Mouse (Mus musculus) lung, postnatal 0 days (tissue): ENCODE measurements around the gene Lcn5.

Source experiments
- CTCF ChIP-seq: IDR thresholded peaks from 2 replicates; pipeline ENCODE4 v1.5.1; 2016; ENCODE audit warnings: antibody characterized with exemption, mild to moderate bottlenecking
- EP300 ChIP-seq: IDR thresholded peaks from 2 replicates; pipeline ENCODE4 v1.6.1; 2016; ENCODE audit warnings: antibody characterized with exemption, mild to moderate bottlenecking, control low read depth

- TF ChIP-seq EP300 (no peak), CTCF (no peak)
These were observed 37.4 kb upstream of the Lcn5 start for GRCm38 (mm10) chr2:25620386-25620785.
